Mouse (Mus musculus): ENCODE data around the gene Sema3d.

GRCm38 (mm10) chr5:12529771-12530170 lies 146.6 kb downstream of the Sema3d start:
- TF ChIP-seq POLR2A (IDR thresholded peaks at IDR 0.05; ENCODE audit: borderline replicate concordance, low read depth, low read length) (no peak), CTCF (IDR thresholded peaks at IDR 0.05; ENCODE audit: low read depth, low read length) (no peak)

Data from bone marrow macrophage, adult 2 months (primary cell).